Mouse (Mus musculus) forelimb bud, embryonic 11.5 days (tissue): ENCODE measurements around the gene Gm49342.

Source experiments
- DNase-seq: peaks from one replicate; pipeline ENCODE4 v3.0.0-alpha.2; 2012; ENCODE audit warnings: low read depth, low spot score

Gene Gm49342

GRCm38 (mm10) chr14:50981207-50981606, 36.9 kb downstream of the Gm49342 start:
- DNase-seq: no peak

DNA sequence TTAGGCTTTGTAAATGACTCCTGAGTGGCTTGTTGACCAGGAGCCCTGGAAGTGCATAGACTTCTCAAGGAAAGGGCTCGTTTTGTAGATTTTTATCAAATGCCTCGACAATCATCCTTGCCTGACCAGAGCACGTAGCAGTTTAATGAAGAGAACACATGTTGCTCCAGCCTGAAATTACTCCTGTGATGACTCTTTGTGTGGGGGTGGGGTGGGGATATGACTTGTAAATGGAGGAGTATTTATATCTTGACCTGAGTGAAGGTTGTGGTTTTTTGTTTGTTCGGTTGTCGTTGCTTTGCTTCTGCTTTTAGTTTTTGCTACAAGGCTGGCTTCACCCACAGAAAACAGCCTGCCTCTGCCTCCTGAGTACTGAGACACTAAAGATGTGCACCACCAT, 37.5 kb downstream of the Gm49342 start:
- no peak for DNase-seq

DNA sequence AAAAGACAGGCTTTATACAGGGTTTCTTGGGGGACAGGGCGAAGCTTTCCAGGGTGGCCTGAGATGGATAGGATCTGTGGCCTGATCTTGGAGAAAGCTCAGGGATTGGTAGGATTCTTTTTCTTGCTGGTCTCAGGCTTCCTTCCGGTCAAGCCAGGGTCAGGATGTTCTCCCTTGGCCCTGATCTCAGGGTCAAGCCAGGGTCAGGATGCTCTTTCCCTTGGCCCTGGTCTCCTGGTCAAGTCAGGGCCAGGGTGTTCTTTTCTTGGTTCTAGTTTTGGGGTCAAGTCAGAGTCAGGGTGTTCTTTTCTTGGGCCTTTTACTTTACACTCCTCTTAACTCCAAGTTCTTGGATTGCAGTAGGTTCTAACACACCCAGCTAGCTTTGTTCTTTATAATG, 43.4 kb downstream of the Gm49342 start:
- DNase-seq: no peak

- DNase-seq: no peak
Measured at GRCm38 (mm10) chr14:50991037-50991436, 46.7 kb downstream of the Gm49342 start.

DNA sequence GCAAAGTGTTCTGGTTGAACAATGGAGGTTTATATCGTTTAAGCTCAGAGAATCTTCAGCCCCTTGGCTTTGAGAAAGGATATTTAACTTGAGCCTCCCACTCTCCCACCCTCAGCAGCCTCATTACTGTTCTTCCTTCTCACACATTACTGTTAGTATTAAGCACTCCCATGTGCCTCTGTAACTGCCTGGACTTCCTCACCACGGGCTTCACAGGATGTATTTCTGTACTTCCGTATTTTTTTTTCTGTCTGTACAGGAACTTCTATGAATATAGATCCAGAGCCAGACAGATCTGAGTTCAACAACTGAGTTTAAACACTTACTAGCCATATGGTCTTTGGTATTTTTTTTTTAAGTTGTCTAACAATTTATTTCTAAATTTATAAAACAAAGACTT, 52.8 kb downstream of the Gm49342 start:
- DNase-seq: no peak

DNA sequence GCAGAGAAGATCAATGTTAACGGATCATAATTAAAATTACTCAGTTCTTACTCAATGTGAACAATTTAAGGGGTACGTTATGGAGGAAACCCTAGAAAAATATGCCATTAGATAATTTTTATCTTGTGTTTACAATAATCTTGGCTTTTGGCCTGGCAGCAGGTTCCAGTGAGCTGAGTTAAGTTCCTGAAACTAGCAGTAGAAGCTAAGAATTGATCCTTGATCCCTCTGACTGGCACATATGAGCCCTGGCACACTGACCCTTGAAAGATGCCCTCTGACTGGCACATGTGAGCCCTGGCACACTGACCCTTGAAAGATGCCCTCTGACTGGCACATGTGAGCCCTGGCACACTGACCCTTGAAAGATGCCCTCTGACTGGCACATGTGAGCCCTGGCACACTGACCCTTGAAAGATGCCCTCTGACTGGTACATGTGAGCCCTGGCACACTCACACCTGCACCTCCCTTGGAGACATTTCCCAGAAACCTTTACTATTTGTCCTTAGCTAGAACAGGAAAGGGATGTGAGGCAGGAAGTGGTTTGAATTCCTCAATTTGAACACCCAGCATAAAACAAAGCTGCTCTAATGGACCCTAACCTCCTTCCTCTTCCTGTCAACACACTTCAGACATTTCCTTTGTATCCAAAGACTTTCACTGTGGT, 53.8 kb downstream of the Gm49342 start:
- no peak for DNase-seq

DNA sequence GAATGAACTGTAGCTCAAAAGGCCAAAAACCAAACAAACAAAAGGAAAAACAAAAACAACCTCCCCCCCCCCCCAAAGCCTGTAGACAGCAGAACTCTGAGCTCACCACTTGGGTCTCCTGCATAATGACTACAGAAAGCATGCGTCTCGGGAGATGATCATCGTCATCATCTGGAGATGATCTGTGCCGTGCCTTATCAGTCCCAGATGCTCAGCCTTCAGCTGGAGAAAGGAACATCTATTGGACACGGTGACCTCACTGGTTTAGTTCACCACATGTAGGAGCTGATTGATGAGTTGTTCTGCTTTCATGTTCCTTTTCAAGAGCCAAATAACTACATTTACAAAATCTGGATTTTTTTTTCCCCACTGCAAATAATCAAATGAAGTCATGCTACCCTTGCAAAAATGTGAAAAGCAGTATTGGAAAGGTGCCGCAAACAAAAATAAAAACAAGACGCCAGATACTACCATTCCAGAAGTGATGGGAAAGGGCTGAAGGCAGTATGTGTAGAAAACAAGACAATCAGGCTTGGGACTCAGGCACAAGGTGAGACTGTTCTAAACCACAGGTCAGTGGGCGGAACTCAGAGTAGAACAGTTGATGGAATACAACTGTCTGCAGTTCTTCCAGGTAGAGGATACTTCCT, 63.0 kb downstream of the Gm49342 start, which contains the start of gene Rnase10:
Gene Rnase10, plus strand, starts transcription at position 600 of the 650 bp plus-strand sequence.
- DNase-seq: no peak

- no peak for DNase-seq
Measured at GRCm38 (mm10) chr14:51007914-51008713, 63.8 kb downstream of the Gm49342 start.

- DNase-seq: no peak
Measured at GRCm38 (mm10) chr14:51008781-51009180, 64.5 kb downstream of the Gm49342 start.

DNA sequence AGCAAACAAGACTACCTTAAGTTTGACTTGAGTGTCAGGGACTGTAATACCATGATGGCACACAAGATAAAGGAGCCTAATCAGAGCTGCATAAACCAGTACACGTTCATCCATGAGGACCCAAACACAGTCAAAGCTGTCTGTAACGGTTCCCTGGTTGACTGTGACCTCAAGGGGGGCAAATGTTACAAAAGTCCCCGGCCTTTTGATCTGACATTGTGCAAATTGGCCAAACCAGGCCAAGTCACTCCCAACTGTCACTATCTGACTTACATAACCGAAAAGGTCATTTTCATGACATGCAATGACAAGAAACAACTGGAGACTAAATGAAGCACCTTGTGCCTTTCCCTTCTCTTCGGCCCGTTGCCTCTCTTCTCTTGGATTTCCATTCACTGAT, 65.3 kb downstream of the Gm49342 start:
- no peak for DNase-seq
